Mouse (Mus musculus) gastrocnemius, adult 18-20 months (tissue): Measurements from ENCODE around the gene Kdm5b. TPM values are rescaled to one million over a fixed set of nuclear protein-coding genes. Genes with fewer than 3 reads are reported as not detected.

Source experiments
- DNase-seq: peaks from one replicate; pipeline ENCODE4 v3.0.0; 2021; ENCODE audit warnings: low spot score
- total RNA-seq, 2 experiments: library from RNA; stranded (reverse); gene quantifications; 2 replicates each; pipeline ENCODE4 v1.2.3; 2021

Gene Kdm5b
- total RNA-seq, 2 experiments from 2014 or later = 8.0 to 8.3 TPM

DNA sequence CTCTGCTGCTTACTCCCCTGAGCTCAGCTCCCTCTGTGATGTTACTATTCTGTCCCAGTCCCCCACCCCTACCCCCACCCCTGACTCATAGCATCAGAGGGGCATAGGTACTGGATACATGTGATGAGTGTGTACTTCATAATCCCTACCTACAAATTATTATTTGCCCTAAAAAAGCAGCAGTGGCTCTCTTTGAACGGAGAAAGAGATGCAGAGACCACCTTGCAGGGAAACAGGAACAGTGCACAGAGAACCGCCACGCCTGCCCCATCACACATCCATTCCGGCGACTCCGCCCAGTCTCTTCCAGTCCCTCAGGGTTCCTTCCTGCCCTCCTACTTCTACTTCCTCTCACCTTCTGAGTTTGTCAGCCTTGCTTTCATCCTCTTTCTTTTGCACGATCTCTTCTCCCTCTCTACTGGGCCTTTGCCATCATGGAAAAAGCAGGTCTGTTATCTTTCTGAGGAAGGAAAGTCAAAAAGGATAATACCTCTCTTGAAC is 10.3 kb upstream of the Kdm5b start, which contains the start of gene Mgat4e:
Gene Mgat4e (minus strand): TSS at position 51 of the 501 bp plus-strand sequence.
- DNase-seq = no peak

DNA sequence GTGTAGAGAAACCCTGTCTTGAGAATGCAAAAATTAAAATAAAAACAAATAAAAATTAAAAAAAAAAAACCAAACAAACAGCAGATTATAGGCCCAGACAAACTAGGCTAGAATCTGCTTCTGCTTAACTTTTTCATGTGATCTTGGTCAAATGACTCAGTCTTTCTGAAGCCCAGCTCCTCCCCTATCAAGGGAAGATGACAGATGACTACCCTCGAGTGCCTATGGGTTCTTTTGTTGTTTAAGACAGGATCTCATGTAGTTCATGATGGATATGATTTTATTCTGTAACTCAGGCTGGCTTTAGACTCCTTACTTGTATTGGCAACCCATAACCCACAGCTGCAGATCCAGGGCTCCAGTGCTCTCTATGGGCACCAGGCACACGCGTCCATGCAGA is 8.1 kb upstream of the Kdm5b start:
- DNase-seq = no peak

- DNase-seq = no peak
Observed at GRCm38 (mm10) chr1:134552396-134552795, 7.6 kb upstream of the Kdm5b start.

- DNase-seq = no peak
Observed at GRCm38 (mm10) chr1:134555240-134555870, 4.6 kb upstream of the Kdm5b start.

DNA sequence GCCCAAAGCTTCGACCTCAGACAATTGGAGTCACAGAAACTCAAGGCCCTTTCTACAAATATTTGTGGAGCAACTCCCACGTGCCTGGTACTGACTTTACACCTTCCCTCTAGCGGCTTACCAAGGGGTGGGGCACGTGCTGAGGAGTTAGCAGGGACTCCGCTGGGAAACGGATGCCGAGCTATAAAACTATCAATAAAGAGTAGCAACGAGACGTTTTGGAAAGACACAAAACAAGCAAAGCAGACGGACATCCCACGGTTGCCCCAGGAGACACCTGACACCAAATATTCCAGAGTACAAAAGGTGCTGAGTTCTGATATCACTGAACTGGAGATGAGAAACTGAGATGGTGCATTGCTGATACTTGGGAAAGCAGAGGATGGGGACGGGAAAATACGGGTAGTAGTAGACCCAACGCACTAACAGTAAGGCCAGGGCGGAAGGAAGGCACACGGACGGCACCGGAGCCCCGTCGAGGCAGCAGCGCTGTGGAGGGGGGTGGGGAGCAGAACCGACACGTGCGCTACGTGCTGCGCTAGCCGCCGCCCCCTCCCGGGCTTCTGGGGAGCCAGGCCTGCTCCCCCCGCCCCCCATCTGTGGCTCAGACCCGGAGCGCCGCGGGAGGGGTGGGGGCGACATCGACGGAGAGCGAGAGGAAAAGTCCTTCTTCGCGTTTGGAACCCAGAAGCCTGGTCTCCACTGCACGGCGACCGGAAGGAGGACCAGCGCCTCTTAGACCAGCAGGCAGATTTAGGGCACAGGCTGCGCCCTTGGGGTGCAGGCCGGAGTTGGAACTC is 3.9 kb upstream of the Kdm5b start:
- DNase-seq = no peak

GRCm38 (mm10) chr1:134556671-134557218 is 3.2 kb upstream of the Kdm5b start:
- peak; percentile 96 for DNase-seq

GRCm38 (mm10) chr1:134558511-134558910 is 1.5 kb upstream of the Kdm5b start:
- DNase-seq = no peak

DNA sequence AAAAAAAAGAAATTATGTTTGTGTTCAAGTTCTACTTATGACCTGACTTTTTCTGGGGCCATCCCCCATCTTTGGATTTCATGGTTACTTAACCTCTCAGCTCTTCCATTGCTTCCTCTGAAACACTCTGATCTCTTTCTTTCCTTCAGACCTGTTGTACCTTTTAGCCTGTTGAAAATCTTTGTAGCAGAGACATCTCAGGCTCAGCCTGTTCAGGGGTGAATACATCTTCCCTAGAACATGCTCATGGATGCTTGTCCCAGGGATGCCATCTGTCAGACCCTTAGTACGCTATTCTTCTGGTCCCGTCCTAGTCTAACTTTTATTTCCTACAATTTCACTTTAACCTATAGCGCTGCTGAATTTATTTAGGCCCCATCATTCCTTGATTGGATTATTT is 745 bp upstream of the Kdm5b start:
- DNase-seq = no peak

GRCm38 (mm10) chr1:134560396-134560795 is 425 bp downstream of the Kdm5b start:
- peak; percentile 38 for DNase-seq

DNA sequence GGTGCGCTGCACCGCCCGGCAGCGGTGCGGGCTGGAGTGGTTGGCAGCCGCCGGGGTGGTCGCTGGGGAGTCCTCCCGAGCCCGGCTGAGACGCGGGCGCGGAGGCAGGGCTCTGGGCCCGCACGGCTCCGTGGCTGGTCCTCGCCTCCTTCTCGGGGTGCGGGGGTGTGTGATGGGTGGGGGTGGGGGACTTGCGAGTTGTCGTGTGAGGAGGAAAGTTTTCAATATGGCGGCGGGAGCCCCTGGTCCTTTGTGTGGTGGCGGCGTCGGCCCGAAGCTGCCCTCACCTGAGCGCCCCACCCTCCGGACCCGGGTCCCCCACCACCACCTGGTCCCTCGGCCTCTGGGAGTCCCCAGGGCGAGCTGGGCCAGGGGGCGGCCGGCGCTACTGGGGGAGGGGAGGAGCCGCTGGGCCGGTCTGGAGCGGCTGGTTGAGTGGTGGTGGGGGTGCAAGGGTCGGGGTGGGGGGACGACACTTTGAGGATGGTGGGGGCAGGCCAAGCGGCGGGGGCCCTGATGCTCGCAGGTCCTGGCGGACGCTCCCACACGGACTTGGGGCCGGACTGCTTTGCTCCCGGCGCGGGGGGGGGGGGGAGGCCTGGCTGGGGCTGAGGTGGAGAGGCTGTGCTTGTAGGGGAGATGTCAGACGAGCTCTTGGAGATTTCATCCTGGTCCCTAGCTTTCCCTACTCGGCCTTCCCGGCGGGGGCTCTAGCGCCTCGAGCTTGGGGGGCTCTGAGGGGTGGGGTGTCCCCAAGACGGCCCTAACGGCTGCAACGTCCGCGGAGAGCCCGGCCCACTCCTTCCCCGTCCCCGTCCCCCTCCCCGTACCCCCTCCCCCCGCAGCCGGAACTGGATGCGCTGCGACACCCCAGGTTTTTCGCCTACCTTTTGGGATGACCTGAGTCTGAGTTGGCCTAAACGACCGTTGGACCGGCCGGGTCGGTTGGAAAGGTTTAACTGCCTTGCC is 1.1 kb downstream of the Kdm5b start:
- peak; percentile 7 for DNase-seq

- no peak for DNase-seq
Observed at GRCm38 (mm10) chr1:134561770-134562143, 1.8 kb downstream of the Kdm5b start.

DNA sequence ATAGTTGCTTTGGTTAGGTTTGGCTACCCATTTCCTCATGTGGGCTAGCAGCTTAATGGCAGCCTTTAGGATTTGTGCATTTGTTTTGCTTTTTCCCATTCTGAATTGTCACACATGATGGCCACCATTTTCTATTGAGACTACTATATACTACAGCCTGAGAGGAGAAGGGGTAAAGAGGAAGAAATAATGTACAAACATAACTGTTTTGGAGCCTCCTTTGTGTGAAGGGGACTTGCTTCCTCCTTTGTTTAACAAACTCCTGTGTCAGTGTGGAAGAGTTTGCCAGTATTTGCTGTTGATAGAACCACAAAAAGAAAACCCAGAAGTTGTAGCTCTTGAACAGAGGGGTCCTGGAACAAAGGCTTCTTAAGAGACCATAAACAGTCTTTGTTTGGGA is 2.5 kb downstream of the Kdm5b start:
- DNase-seq = no peak

GRCm38 (mm10) chr1:134563726-134564125 is 3.8 kb downstream of the Kdm5b start:
- no peak for DNase-seq

DNA sequence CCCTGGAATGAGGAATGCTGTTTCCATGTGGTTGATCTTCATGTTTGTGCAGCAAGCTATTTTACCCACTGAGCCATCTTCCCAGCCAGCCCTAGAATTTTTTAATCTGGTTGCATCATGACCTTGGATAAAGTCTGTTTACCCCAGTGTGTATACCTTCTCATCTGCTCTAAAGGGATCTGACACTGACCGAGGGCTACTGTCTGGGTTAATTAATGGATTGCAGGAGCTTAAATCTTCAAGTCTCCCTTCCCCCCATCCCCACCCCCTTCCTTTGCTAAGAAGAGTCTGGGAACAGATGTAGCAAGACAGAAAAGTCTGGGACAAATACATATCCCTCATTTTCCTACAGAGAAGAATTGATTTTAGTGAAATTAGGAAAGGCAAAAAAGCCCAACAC is 7.5 kb downstream of the Kdm5b start:
- DNase-seq = no peak

- no peak for DNase-seq
Observed at GRCm38 (mm10) chr1:134570171-134570570, 10.2 kb downstream of the Kdm5b start.

GRCm38 (mm10) chr1:134570631-134571030 is 10.7 kb downstream of the Kdm5b start:
- no peak for DNase-seq

- DNase-seq = no peak
Observed at GRCm38 (mm10) chr1:134573300-134573931, 13.4 kb downstream of the Kdm5b start.

GRCm38 (mm10) chr1:134573932-134574315 is 14.0 kb downstream of the Kdm5b start:
- no peak for DNase-seq

- DNase-seq = no peak
Observed at GRCm38 (mm10) chr1:134577384-134578120, 17.6 kb downstream of the Kdm5b start.

- DNase-seq = no peak
Observed at GRCm38 (mm10) chr1:134580796-134581195, 20.8 kb downstream of the Kdm5b start.
